Mouse (Mus musculus): Measurements from ENCODE around the gene Tprkb.
"Not testable (repeated sequence)": the region's sequence is repeated elsewhere in the genome, so short reads cannot be mapped to it uniquely, and the experiment has no call there.

The Tprkb gene

DNA sequence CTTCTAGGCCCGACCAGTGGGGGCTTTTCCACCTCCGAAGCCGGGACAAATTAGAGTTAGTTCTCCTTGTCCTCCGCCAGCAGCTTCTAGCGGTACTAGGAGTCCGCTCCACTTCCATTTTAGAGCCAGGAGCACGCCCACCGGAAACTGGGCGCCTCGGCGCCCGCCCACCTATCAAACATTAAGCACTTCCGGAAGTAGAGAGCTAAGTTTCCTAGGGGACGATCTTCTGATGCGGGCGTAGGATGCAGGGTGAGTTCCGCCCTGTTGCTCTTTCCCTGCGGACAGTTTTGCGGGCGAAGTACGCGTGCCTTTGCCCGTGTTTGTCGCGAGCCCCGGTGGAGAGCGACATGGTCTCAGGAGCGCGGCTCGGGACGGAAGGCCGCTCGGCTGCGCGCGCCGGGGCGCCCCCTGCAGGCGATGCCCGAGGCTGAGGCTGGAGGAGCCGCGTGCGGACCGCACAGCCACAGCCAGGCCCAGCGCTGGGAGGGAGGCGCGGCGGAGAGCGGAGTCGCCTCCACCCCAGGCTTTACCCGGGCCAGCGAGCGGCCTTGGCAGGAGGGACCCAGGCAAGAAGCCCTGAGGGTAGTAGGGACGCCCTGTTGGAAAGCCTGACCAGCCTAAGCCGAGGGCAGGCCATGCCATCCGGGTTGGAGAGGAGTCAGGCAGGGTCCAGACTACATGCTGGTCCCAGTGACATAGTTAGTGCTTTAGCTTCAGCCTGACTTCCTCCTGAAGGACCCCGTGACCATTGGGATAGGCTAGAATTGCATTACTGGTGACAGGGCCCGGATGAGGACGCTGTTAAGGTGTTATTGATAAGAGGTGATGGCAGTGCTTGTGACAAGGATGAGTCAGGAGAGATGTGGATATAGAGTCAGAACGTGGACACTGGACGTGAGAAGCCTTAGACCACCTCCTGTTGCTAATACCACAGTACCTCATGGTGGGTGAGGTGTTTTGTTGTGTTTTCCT lies 4.2 kb downstream of the Tprkb start, which contains the start of gene Nat8f1:
TSS of gene Nat8f1 (minus strand) at position 149 of the 975 bp plus-strand sequence.
- in situ Hi-C loops (cut with MboI; ENCODE audit: low sequenced_read_pairs): not testable (repeated sequence)

DNA sequence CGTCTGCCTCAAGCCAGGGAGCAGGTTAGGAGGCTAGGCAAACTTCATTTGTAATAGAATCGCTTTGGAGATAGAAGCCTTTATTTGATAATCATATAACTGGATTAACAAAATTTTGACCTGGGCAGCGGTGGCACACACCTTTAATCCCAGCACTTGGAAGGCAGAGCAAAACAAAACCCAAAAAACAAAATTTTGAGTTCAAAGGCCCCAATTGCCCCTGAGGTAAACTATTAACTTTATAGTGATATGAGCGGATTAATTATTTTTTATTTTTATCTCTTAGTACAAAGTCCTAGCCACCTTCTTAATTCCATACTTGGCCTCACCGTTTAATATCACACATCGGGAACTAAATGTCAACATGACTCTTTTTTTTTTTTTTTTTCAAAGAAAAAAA lies 4.9 kb downstream of the Tprkb start:
- in situ Hi-C loops (cut with MboI; ENCODE audit: low sequenced_read_pairs): no loop called here

DNA sequence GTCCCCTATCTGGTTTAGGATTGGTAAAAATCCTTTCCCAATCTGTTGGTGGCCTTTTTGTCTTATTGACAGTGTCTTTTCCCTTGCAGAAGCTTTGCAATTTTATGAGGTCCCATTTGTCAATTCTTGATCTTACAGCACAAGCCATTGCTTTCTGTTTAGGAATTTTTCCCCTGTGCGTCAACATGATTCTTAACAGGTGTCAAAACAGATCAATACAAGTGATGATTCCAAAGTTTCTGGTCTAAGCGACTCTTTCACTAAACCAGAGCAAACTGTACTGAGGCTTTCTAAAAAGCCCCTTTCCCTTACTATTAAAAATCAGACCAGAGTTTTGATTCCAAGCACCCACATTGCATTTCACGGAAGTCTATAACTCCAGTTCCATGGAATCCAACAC lies 6.7 kb downstream of the Tprkb start:
- in situ Hi-C loops (cut with MboI; ENCODE audit: low sequenced_read_pairs): not testable (repeated sequence)

DNA sequence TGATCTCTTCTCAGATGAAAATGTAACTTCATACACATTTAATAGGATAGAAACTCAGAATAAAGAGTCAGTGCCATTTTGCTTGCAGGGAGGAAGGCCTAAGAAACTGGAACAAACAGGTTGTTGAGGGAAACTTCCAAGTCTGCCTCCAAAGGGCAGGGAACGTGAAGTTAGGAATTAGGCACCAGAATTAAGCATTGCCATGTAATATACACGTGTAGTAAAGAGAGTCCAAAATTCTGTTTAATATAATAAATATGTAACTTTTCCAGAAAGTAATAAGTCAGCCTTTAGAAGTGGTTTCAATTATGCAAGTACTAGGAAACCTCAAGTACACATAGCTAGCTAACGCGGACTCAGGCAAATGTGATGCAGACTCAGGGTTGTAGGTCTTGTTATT lies 7.7 kb downstream of the Tprkb start:
- in situ Hi-C loops (cut with MboI; ENCODE audit: low sequenced_read_pairs): no loop called here

DNA sequence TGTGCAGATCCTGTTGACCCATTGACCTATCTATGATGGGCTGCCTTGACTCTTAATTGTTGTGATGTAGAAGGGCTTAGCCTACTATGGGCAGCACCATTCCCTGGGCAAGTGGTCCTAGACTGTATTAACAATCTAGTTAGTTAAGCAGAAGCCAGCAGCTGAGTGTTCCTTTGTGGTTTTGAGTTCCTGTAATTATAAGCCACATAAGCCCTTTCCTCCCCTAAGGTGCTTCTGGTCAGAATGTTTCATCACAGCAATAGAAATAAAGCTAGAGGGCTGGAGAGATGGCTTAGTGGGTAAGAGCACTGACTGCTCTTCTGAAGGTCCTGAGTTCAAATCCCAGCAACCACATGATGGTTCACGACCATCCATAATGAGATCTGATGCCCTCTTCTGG lies 12.0 kb downstream of the Tprkb start:
- in situ Hi-C loops (cut with MboI; ENCODE audit: low sequenced_read_pairs): no loop called here

DNA sequence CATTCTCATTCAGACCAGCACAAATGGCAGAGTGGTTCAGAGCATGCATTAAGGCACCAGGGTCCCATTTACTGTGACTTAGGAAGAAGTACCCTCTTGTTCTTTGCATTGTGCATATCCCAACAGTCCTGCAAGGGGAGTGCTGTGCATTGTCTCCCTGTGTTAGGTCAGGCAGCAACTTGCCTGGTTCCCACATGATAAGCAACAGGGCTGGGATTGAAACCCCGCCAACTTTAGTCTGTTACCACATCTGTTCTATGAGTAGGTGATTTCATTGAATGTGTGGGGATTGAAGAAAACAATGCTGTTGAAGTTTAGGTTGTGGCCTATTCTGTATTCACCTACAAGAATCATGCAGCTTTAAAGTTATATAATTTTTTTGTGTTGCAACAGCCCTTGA lies 15.0 kb downstream of the Tprkb start:
- in situ Hi-C loops (cut with MboI; ENCODE audit: low sequenced_read_pairs): loop anchor here (25.0 kb wide), 1 partner anchor 436 kb away; the partner anchor contains the start of genes Fam136a and Snrpg

DNA sequence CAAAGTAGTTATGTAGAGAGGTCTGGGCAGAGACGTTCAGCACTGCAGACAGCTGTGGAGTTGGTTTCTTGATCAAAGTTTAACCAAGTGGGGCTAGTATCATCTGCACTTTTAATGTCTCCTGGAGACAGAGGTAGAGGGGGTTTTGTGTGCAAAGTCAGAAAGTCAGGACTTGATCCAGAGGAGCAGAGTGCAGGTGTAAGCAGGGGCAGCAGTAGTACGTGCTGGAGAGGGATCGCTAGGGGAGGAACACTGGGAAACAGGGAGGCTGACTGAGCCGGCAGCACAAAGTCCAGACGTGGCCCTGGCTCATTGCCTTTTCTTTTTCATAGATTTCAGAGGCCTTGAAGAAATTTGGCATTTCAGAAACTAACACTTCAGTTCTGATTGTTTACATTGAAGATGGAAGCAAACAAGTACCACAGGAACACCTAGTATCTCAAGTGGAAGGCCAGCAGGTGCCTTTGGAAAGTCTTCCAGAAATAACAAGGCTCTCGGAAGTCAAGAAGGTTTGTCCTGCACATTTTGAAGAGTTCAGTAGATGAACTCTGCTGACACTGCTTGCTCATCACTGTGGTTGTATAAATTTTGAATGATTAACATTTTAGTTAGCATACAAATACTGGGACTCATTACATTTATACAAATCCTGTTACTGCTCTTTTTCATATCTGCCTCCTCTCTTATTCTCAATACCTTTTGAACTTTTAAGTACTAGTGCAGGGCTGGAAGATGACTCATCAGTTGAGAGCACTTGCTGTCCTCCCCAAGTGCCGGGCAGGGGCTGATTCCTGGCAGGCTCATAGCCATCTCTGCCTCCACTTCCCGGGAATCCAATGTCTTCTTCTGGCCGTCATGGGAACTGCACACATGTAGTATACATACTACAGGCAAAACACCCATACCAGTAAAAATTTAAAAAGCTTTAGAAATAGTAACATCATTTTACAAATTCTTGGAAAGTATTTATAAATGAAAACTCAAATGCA lies 16.1 kb downstream of the Tprkb start:
- in situ Hi-C loops (cut with MboI; ENCODE audit: low sequenced_read_pairs): loop anchor here (25.0 kb wide), 1 partner anchor 435 kb away; the partner anchor contains the start of genes Fam136a and Snrpg

DNA sequence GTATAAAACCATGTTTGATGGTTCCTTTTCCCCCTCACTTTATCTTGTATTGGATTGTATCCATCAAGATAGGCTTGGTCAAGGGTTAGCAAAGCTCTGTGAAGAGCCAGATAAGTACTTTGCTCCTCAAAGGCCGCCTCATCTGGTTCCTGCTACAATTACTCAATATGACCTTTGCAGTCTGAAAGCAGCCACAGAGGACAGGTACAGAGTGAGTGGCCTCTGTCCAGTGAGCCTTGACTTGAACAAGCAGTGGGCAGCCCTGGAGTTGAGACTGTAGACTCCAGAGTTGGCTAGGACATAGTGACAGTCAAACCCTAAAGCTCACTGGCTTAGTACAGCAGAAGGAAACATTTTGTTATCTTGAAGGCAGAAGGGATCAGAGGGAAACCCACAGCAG lies 17.6 kb downstream of the Tprkb start:
- in situ Hi-C loops (cut with MboI; ENCODE audit: low sequenced_read_pairs): loop anchor here (25.0 kb wide), 1 partner anchor 433 kb away; the partner anchor contains the start of genes Fam136a and Snrpg

DNA sequence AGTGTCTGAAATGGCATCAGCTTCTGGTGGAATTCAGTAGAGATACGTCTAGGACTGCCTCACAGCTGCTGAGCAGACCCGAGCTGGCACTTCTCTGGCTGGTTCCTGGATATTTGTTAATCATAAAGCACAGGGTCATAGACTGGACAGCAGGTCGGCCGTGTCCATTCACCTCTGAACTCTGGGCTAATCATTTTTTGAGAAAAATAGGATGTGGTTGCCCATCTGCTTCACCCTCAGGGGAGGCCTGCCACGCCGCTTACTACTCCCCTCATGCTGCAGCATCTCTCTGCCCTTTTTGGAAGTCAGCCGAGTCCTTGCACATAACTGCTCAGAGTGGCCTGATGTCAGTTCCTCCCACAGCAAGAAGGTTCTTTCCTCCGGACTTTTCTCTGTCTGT lies 22.4 kb downstream of the Tprkb start:
- in situ Hi-C loops (cut with MboI; ENCODE audit: low sequenced_read_pairs): loop anchor here (10.0 to 25.0 kb wide), 2 partner anchors 71 to 428 kb away; partner anchors contain the start of genes Fam136a and Snrpg

DNA sequence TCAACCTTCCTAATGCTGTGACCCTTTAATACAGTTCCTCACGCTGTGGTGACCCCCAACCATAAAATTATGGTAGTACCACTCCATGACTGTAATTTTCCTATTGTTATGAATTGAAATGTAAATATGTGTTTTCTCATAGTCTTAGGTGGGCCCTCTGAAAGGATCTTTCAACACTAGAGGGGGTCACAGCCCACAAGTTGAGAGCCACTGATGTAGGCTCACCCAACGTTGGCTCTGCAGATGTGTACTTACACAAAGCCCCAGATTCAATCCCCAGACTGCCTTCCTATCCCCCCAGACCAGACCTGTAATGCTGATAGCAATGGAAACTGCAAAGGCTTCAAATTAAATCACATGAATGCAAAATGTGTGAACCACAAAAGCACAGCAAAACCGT lies 24.0 kb downstream of the Tprkb start:
- in situ Hi-C loops (cut with MboI; ENCODE audit: low sequenced_read_pairs): loop anchor here (10.0 to 25.0 kb wide), 2 partner anchors 69 to 427 kb away; partner anchors contain the start of genes Fam136a and Snrpg

DNA sequence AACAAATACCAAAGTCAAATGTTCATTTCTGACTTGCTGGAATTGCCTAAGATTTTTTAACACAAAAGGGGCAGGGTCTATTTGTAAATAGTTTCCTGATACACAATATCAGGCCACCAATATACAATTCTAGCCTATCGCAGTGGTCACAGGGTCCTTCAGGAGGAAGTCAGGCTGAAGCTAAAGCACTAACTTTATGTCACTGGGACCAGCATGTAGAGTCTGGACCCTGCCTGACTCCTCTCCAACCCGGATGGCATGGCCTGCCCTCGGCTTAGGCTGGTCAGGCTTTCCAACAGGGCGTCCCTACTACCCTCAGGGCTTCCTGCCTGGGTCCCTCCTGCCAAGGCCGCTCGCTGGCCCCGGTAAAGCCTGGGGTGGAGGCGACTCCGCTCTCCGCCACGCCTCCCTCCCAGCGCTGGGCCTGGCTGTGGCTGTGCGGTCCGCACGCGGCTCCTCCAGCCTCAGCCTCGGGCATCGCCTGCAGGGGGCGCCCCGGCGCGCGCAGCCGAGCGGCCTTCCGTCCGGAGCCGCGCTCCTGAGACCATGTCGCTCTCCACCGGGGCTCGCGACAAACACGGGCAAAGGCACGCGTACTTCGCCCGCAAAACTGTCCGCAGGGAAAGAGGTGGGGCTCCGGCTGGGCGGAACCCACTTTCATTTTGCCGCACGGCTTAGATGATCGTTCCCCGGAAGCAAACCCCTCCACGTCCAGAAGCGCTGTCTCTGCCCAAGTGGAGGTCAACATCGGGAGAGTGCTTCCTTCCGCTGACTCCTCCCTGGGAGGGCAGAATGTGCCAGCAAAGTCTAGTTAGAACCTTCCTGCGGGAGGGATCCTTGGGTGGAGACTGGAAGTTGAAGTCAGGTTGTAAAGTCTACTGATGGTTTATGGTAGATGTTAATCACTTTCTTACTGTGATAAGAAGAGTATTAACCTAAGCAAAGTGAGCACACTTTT lies 25.1 kb downstream of the Tprkb start:
- in situ Hi-C loops (cut with MboI; ENCODE audit: low sequenced_read_pairs): loop anchor here (10.0 to 25.0 kb wide), 2 partner anchors 68 to 426 kb away; partner anchors contain the start of genes Fam136a and Snrpg

DNA sequence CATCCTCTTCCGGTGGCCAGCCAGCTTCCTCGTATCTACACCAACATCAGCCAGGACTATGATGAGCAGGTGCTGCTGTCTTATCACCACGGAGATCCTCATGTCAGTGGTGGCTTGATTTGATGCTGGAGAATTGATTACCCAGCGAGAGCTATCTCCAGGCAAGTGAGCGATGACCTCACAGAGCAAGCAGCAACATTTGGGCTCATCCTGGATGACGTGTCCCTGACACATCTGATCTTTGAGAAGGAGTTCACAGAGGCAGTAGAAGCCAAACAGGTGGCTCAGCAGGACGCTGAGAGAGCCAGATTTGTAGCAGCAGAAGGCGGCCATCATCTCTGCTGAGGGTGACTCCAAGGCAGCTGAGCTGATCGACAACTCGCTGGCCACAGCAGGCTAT lies 27.0 kb downstream of the Tprkb start:
- in situ Hi-C loops (cut with MboI; ENCODE audit: low sequenced_read_pairs): loop anchor here (10.0 to 25.0 kb wide), 2 partner anchors 66 to 424 kb away; partner anchors contain the start of genes Fam136a and Snrpg

DNA sequence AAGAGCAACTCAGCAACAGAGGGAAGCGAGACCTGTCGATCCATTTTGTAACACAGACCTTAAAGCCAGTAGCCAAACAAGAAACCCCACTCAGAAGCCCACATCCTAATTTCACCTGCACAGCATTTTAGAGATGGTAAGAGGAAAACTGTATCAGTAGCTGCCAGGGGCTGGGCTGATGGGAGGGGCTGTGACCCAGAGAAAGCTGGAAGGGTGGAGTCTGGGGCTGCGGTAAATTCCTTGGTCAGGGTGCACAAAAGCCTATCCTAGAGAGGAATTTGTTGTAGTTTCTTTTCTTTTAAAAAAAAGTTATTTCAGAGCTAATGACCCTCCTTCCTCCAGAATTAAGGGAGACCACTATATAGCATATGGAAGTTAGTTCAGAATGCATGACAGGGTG lies 30.8 kb downstream of the Tprkb start:
- in situ Hi-C loops (cut with MboI; ENCODE audit: low sequenced_read_pairs): loop anchor here (25.0 kb wide), 1 partner anchor 420 kb away; the partner anchor contains the start of genes Fam136a and Snrpg

DNA sequence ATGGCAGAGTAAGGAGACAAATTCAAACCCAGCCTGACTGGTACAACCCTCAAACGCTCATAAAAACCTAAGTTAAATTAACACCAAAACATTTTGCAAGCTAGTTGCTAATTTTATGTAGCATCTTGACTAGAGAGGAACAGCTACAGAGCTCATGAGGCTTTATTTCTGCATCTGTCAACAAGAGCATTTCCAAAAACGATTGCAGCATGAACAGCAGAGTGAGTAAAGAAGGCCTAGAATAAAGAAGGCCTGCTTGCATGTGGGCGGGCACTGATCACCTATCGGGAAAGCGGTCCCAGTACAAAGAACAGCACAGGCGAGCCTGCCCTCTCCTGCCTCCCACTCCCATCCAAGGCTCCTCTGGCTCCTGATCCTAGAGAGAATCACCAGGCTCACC lies 36.9 kb downstream of the Tprkb start:
- in situ Hi-C loops (cut with MboI; ENCODE audit: low sequenced_read_pairs): loop anchor here (25.0 kb wide), 1 partner anchor 414 kb away; the partner anchor contains the start of genes Fam136a and Snrpg

DNA sequence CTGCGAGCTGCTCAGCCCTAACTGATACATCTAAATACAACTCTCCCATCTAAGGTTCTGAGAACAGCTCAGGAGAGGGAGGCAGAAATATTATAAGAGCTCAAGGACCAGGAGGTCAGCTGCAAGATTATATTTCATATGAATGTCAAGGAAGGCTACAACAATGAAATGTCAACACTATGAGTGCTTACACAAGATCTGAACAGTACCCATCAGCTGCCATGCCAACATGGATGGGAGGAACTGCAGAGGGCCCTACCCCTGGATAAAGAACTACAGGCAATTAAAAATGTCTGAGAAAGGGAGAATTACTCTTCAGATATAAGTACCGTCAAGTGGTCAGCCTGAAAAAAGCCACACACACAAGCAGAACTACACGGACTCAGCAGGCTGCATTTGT lies 45.9 kb downstream of the Tprkb start:
- in situ Hi-C loops (cut with MboI; ENCODE audit: low sequenced_read_pairs): no loop called here

DNA sequence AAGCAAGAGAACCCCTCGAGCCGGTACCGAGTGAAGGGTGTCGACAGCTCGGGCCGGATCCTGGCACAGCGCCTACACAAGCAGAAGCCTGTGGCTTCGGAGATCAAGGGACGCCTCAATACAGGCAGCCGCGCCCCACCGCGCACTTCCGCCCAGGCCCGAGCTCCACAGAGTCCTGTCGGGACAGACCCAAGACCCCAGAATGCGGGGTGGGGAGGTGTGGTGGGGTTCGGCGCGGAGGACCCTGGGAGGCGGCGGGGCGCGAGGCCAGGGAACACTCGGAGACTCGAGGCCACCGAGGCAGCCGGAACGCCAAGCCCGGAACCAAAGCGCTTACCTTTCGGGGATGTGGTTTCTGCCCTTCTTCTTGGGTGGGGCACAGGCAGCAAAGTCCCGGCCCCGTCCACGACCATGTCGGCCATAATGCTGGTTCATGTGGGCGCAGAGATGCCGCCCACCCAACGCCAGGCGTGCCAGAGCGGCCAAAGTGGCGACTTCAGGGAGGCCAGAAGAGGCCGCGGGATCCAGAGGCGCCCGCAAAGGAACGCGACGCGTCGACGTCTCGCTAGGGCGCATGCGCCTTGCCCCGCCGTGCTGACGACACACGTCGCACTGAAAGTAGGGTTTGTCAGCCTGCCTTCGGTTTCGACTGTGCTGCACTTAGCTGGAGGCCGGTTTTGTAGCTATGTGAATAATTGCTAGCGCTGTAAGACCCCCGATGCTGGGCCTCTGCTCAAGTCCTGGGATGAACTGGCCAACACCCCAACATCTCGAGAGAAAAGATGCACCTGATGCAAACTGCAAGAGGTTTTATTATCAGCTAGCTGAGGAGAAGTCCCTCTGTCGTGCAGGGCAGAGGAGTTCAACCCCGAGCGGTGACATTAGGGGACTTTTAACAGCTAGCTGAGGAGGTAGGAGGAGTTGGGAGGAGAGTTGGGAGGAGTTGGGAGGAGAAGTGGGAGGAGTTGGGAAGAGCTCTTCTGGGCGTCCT lies 49.7 kb downstream of the Tprkb start, which contains the start of gene Dusp11:
TSS of gene Dusp11 (minus strand) at position 567 of the 991 bp plus-strand sequence.
- in situ Hi-C loops (cut with MboI; ENCODE audit: low sequenced_read_pairs): no loop called here

DNA sequence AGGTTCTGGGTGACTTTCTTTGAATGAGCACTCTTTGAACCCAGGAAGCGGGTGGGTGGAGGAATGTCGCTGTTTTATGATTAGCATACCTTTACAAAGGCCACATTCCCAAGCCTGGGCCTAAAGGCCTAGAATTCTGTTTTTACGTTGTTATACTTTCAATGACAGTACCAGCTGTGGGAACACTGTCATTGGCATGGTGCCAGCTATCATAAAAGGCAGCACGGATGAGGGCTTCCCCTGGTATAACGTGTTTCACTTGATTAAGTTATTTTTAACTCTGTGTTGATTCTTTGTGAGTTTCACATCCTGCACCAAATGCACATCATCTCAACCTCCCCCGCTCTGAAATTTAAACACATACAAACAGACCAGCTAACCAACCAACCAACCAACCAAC lies 54.4 kb downstream of the Tprkb start:
- in situ Hi-C loops (cut with MboI; ENCODE audit: low sequenced_read_pairs): not testable (repeated sequence)

DNA sequence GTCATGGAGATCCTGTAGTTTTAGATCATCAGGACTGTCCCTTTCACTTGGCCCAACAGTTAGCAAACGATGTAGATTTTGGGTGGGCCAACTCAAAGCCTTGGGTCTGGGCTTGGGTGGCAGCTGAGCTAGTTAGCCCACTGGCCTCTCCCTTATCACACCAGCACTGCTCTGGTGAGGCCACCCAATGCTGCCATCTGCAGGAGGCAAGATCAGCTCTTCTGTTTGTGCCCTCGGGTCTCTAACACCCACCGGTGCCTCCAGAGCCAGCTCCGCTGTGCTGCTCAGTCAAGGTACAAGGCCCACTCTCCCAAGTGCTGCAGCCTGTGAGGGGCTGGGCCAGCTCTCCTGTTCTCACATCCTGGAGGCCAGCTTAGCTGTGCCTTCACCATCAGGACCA lies 55.0 kb downstream of the Tprkb start:
- in situ Hi-C loops (cut with MboI; ENCODE audit: low sequenced_read_pairs): no loop called here
